Mouse (Mus musculus): ENCODE measurements around the gene Igflr1.

Igflr1 gene

DNA sequence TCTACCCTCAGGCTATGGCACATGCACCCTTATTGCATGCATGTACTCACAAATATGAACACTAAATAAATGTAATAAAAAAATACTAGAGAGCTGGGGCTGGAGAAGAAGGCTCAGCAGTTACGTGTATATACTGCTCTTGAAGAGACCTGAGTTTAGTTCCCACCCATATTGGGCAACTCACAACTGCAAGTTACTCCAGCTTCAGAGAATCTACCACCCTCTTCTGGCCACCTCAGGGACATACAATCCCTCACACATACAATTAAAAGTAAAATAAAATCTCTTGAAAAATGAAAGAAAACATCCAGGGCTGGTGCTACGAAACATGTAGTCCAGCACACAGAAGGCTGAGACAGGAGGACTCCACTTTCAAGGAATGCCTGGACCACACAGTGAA, 49.2 kb downstream of the Igflr1 start:
- DNase-seq: no peak

GRCm38 (mm10) chr7:30615049-30615760, 50.0 kb downstream of the Igflr1 start:
- no peak for DNase-seq

Measured in kidney, postnatal 25 days (tissue).